Mouse (Mus musculus): Measurements from ENCODE around the gene Gse1. TPM values are rescaled to one million over a fixed set of nuclear protein-coding genes. Genes with fewer than 3 reads are reported as not detected.
A peak's percentile ranks its signal among the peaks of the same experiment; 100 is the strongest.

Gene Gse1
- polyA plus RNA-seq, 1 experiment from 2014 or later = 6.4 TPM

- Histone ChIP-seq H3K4me2 (replicated peaks; ENCODE audit: low read depth) (peak overlapping the region; percentile 99), H3K36me3 (ENCODE audit: control insufficient read depth, insufficient read depth) (no peaks in the 10 kb centered on the region), H3K9ac (ENCODE audit: low read depth, low read length) (no peak overlapping the region), H3K9me3 (ENCODE audit: control insufficient read depth) (no peaks in the 10 kb centered on the region), H3K27ac (ENCODE audit: low read depth, low read length) (no peak overlapping the region), H3K4me3 (ENCODE audit: low read depth, low read length) (no peak overlapping the region), H3K27me3 (replicated peaks; ENCODE audit: control insufficient read depth, insufficient read depth, low read length) (no peaks in the 10 kb centered on the region; the same call in 1 of the 2 replicates), H3K4me1 (replicated peaks; ENCODE audit: control insufficient read depth, insufficient read depth, low read length) (peaks cover 22% of the 10 kb centered on the region)
- ATAC-seq = 0 out of 2 replicates have a peak, but pooled peaks have one; percentile 9
- 32% methylated on average over 14 of the region's 14 CpGs for WGBS
- TF ChIP-seq CTCF (IDR thresholded peaks at IDR 0.05; ENCODE audit: low read depth) = peak; percentile 100
Measured at GRCm38 (mm10) chr8:120534504-120535368, 306.5 kb downstream of the Gse1 start.

- WGBS = 1% methylated on average over 78 of the region's 79 CpGs
- peaks cover 24% of the 10 kb centered on the region for H3K4me1 ChIP-seq (replicated peaks; ENCODE audit: control insufficient read depth, insufficient read depth, low read length)
- no peak for TF ChIP-seq CTCF (IDR thresholded peaks at IDR 0.05; ENCODE audit: low read depth)
Measured at GRCm38 (mm10) chr8:120535452-120536305, 307.4 kb downstream of the Gse1 start.

GRCm38 (mm10) chr8:120536306-120537206 is 308.3 kb downstream of the Gse1 start:
- Histone ChIP-seq H3K4me3 (ENCODE audit: low read depth, low read length) (peak overlapping the region; percentile 62), H3K27me3 (replicated peaks; ENCODE audit: control insufficient read depth, insufficient read depth, low read length) (no peaks in the 10 kb centered on the region; the same call in 1 of the 2 replicates), H3K36me3 (ENCODE audit: control insufficient read depth, insufficient read depth) (no peaks in the 10 kb centered on the region), H3K4me2 (replicated peaks; ENCODE audit: low read depth) (peak overlapping the region; percentile 99), H3K27ac (ENCODE audit: low read depth, low read length) (peak overlapping the region; percentile 96), H3K4me1 (replicated peaks; ENCODE audit: control insufficient read depth, insufficient read depth, low read length) (peaks cover 24% of the 10 kb centered on the region), H3K9me3 (ENCODE audit: control insufficient read depth) (no peaks in the 10 kb centered on the region), H3K9ac (ENCODE audit: low read depth, low read length) (peak overlapping the region; percentile 53)
- peak; percentile 29 for ATAC-seq
- WGBS = under 1% methylated on average over 60 of the region's 61 CpGs
- no peak for TF ChIP-seq CTCF (IDR thresholded peaks at IDR 0.05; ENCODE audit: low read depth)

More at GRCm38 (mm10) chr8:120535452-120536305, 307.4 kb downstream of the Gse1 start:
- Histone ChIP-seq H3K9ac (ENCODE audit: low read depth, low read length) (peak overlapping the region; percentile 53), H3K27ac (ENCODE audit: low read depth, low read length) (peak overlapping the region; percentile 96), H3K27me3 (replicated peaks; ENCODE audit: control insufficient read depth, insufficient read depth, low read length) (no peaks in the 10 kb centered on the region; the same call in 1 of the 2 replicates), H3K9me3 (ENCODE audit: control insufficient read depth) (no peaks in the 10 kb centered on the region), H3K4me3 (ENCODE audit: low read depth, low read length) (peak overlapping the region; percentile 62), H3K4me2 (replicated peaks; ENCODE audit: low read depth) (peak overlapping the region; percentile 99), H3K36me3 (ENCODE audit: control insufficient read depth, insufficient read depth) (no peaks in the 10 kb centered on the region)
- no peak for ATAC-seq

GRCm38 (mm10) chr8:120537207-120537817 is 309.1 kb downstream of the Gse1 start:
- peak; percentile 69 for ATAC-seq
- under 1% methylated on average over 69 of the region's 79 CpGs for WGBS
- H3K27ac ChIP-seq (ENCODE audit: low read depth, low read length) = peak overlapping the region; percentile 96
- H3K4me2 ChIP-seq (replicated peaks; ENCODE audit: low read depth) = peak overlapping the region; percentile 99
- no peak for TF ChIP-seq CTCF (IDR thresholded peaks at IDR 0.05; ENCODE audit: low read depth)
- no peaks in the 10 kb centered on the region for H3K9me3 ChIP-seq (ENCODE audit: control insufficient read depth)
- peak overlapping the region; percentile 62 for H3K4me3 ChIP-seq (ENCODE audit: low read depth, low read length)
- peaks cover 22% of the 10 kb centered on the region for H3K4me1 ChIP-seq (replicated peaks; ENCODE audit: control insufficient read depth, insufficient read depth, low read length)
- H3K27me3 ChIP-seq (replicated peaks; ENCODE audit: control insufficient read depth, insufficient read depth, low read length) = no peaks in the 10 kb centered on the region; the same call in 1 of the 2 replicates
- no peaks in the 10 kb centered on the region for H3K36me3 ChIP-seq (ENCODE audit: control insufficient read depth, insufficient read depth)
- H3K9ac ChIP-seq (ENCODE audit: low read depth, low read length) = peak overlapping the region; percentile 53

- 1% methylated on average over 39 of the region's 46 CpGs for WGBS
Measured at GRCm38 (mm10) chr8:120537818-120538396, 309.7 kb downstream of the Gse1 start.

More at GRCm38 (mm10) chr8:120537818-120538396, 309.7 kb downstream of the Gse1 start:
- H3K4me1 ChIP-seq (replicated peaks; ENCODE audit: control insufficient read depth, insufficient read depth, low read length) = peaks cover 18% of the 10 kb centered on the region
- no peaks in the 10 kb centered on the region; the same call in 1 of the 2 replicates for H3K27me3 ChIP-seq (replicated peaks; ENCODE audit: control insufficient read depth, insufficient read depth, low read length)
- ATAC-seq = peak; percentile 19
- peak overlapping the region; percentile 99 for H3K4me2 ChIP-seq (replicated peaks; ENCODE audit: low read depth)
- H3K4me3 ChIP-seq (ENCODE audit: low read depth, low read length) = peak overlapping the region; percentile 62
- no peaks in the 10 kb centered on the region for H3K9me3 ChIP-seq (ENCODE audit: control insufficient read depth)
- peak overlapping the region; percentile 53 for H3K9ac ChIP-seq (ENCODE audit: low read depth, low read length)
- peak overlapping the region; percentile 96 for H3K27ac ChIP-seq (ENCODE audit: low read depth, low read length)
- no peak for TF ChIP-seq CTCF (IDR thresholded peaks at IDR 0.05; ENCODE audit: low read depth)
- H3K36me3 ChIP-seq (ENCODE audit: control insufficient read depth, insufficient read depth) = no peaks in the 10 kb centered on the region
